Comparison of ENCODE assay signal across 9 mouse cellular contexts in genomic region chr2:173352756-173353139, GRCm38 (mm10).
DNase-seq lines count a peak whose midpoint lies in the region; ATAC-seq and TF ChIP-seq lines count a peak whose summit lies in the region.
"Had no signal": no experiment of that assay in that cellular context is flagged by ENCODE, and none has a peak within 500 bp of the region (broad histone marks: within the 10 kb centered on the region; RNA-seq: fewer than 3 reads in every experiment).

No protein-coding gene starts in this region.

- peaks cover 31% of the 10 kb centered on the region for H3K4me1 ChIP-seq in heart, embryonic 16.5 days (ENCODE audit: control insufficient read depth, insufficient read depth, low read length)
- H3K4me1 ChIP-seq in testis, adult 2 months (ENCODE audit: control insufficient read depth, insufficient read depth, low read length), result no peaks in the 10 kb centered on the region; the same call in 1 of the 2 replicates
- H3K4me1 ChIP-seq in intestine, embryonic 15.5 days (replicated peaks), result peaks cover 17% of the 10 kb centered on the region

- ATAC-seq in heart, embryonic 16.5 days (replicated peaks; ENCODE audit: extremely low read depth, insufficient read depth, low FRiP score), result no peak
- no peak; the same call in 1 of the 2 replicates for ATAC-seq in intestine, embryonic 15.5 days

- H3K36me3 ChIP-seq in heart, embryonic 16.5 days (ENCODE audit: control insufficient read depth, insufficient read depth), result no peaks in the 10 kb centered on the region
- H3K36me3 ChIP-seq in testis, adult 2 months (ENCODE audit: control insufficient read depth, insufficient read depth, low read length), result no peaks in the 10 kb centered on the region
- no peaks in the 10 kb centered on the region for H3K36me3 ChIP-seq in intestine, embryonic 15.5 days

- TF ChIP-seq POLR2A in testis, adult 2 months (IDR thresholded peaks at IDR 0.05; ENCODE audit: control insufficient read depth, low read depth, low read length), result no peak

- H3K9me3 ChIP-seq in heart, embryonic 16.5 days (replicated peaks; ENCODE audit: control insufficient read depth, low read length), result no peaks in the 10 kb centered on the region
- no peaks in the 10 kb centered on the region for H3K9me3 ChIP-seq in intestine, embryonic 15.5 days

- intact Hi-C loops in heart, postnatal 10 days (cut with DNase I), result no loop called here

- H3K27ac ChIP-seq in heart, embryonic 16.5 days (ENCODE audit: low read length), result peak overlapping the region; percentile 85
- H3K27ac ChIP-seq in testis, adult 2 months (ENCODE audit: control insufficient read depth, insufficient read depth, low read depth, low read length), result peak overlapping the region; percentile 59
- peak overlapping the region; percentile 89 for H3K27ac ChIP-seq in intestine, embryonic 15.5 days

- no peak overlapping the region for H3K9ac ChIP-seq in heart, embryonic 16.5 days (ENCODE audit: low read length)
- H3K9ac ChIP-seq in intestine, embryonic 15.5 days, result no peak overlapping the region

- H3K27me3 ChIP-seq in heart, embryonic 16.5 days (ENCODE audit: control insufficient read depth, insufficient read depth, low read length), result no peaks in the 10 kb centered on the region
- H3K27me3 ChIP-seq in testis, adult 2 months (ENCODE audit: control insufficient read depth, insufficient read depth, low read length), result no peaks in the 10 kb centered on the region
- H3K27me3 ChIP-seq in intestine, embryonic 15.5 days (replicated peaks), result no peaks in the 10 kb centered on the region

- 42% methylated on average over 3 of the region's 3 CpGs for WGBS in heart, embryonic 16.5 days
- WGBS in intestine, embryonic 15.5 days, result 30% methylated on average over 3 of the region's 3 CpGs

- no peak overlapping the region for H3K4me3 ChIP-seq in heart, embryonic 16.5 days (ENCODE audit: low read length)
- H3K4me3 ChIP-seq in testis, adult 2 months (ENCODE audit: control insufficient read depth, low read depth, low read length), result no peak overlapping the region
- H3K4me3 ChIP-seq in intestine, embryonic 15.5 days (replicated peaks), result no peak overlapping the region

- DNase-seq in heart, postnatal 10 days, result no peak
- no peak for DNase-seq in testis, postnatal 14 days (ENCODE audit: low spot score)
- no peak for DNase-seq in right cerebral cortex, postnatal 25 days
- no peak for DNase-seq in spleen, postnatal 36 days (ENCODE audit: low spot score in 2 of 2)
- no peak for DNase-seq in cerebellum, postnatal 10 days
- DNase-seq: cerebellum, adult 11 months had no signal

- H3K4me2 ChIP-seq in heart, embryonic 16.5 days (ENCODE audit: low read depth, low read length), result no peak overlapping the region
- peak overlapping the region; percentile 1; the same call in 1 of the 2 replicates for H3K4me2 ChIP-seq in intestine, embryonic 15.5 days (replicated peaks)

- TF ChIP-seq CTCF in testis, adult 2 months (IDR thresholded peaks at IDR 0.05; ENCODE audit: control insufficient read depth, insufficient read depth, insufficient replicate concordance, low read depth, low read length), result no peak
